Mouse (Mus musculus): Measurements from ENCODE around the gene Ly6f. TPM values are rescaled to one million over a fixed set of nuclear protein-coding genes. Genes with fewer than 3 reads are reported as not detected.

The Ly6f gene
- polyA plus RNA-seq, 1 experiment from 2014 or later, result not detected

Other genes with a start within 250 kb of the Ly6f start
- gene Ly6c1, start 219.6 kb upstream of the Ly6f start, polyA plus RNA-seq (2014; fragmentation: Nextera tagmentation; extraction: Ambion mirVana), result 2.8 and 3.0 TPM in 2 replicates
- 0.13 TPM in 1 of 2 replicates, not detected in the other for gene Ly6c2, start 156.5 kb upstream of the Ly6f start, polyA plus RNA-seq (2014; fragmentation: Nextera tagmentation; extraction: Ambion mirVana)
- not detected in 2 replicates for gene Ly6g, start 113.2 kb upstream of the Ly6f start, polyA plus RNA-seq (2014; fragmentation: Nextera tagmentation; extraction: Ambion mirVana)
- not detected in 2 replicates for gene BC025446, start 52.0 kb upstream of the Ly6f start, polyA plus RNA-seq (2014; fragmentation: Nextera tagmentation; extraction: Ambion mirVana)